Mouse (Mus musculus) kidney, postnatal 0 days (tissue): ENCODE results near the gene Cd6. TPM values are rescaled to one million over a fixed set of nuclear protein-coding genes. Genes with fewer than 3 reads are reported as not detected.

Experiments used
- ATAC-seq: fragments of 200-750 bp; cut with Nextera tagmentation; replicated peaks from 2 replicates; pipeline ENCODE4 v1.8.0; 2017; ENCODE audit warnings: low read depth, moderate number of reproducible peaks, moderate TSS enrichment, moderate library complexity; ENCODE audit not compliant: low FRiP score
- DNase-seq: peaks from one replicate; pipeline ENCODE4 v3.0.0-alpha.2; 2016; ENCODE audit warnings: low spot score
- H3K27ac ChIP-seq: fragments of 300-500 bp; sonication (generic); 2 replicates; pipeline ENCODE4 v1.5.1; 2014; ENCODE audit warnings: mild to moderate bottlenecking
- H3K27me3 ChIP-seq: fragments of 300-500 bp; sonication (generic); 2 replicates; pipeline ENCODE4 v1.6.1; 2014; ENCODE audit warnings: low read length, mixed read lengths; ENCODE audit not compliant: insufficient read depth
- H3K36me3 ChIP-seq: fragments of 300-500 bp; sonication (generic); 2 replicates; pipeline ENCODE4 v1.6.1; 2014; ENCODE audit warnings: low read length, mixed read lengths; ENCODE audit not compliant: insufficient read depth
- H3K4me1 ChIP-seq: fragments of 300-500 bp; sonication (generic); replicated peaks from 2 replicates; pipeline ENCODE4 v1.6.1; 2014; ENCODE audit warnings: antibody characterized with exemption, low read length, mixed read lengths; ENCODE audit not compliant: insufficient read depth
- H3K4me2 ChIP-seq: fragments of 300-500 bp; sonication (generic); 2 replicates; pipeline ENCODE4 v1.6.1; 2014; ENCODE audit warnings: mild to moderate bottlenecking, low read length, moderate library complexity, mixed read lengths
- H3K4me3 ChIP-seq: fragments of 300-500 bp; sonication (generic); replicated peaks from 2 replicates; pipeline ENCODE4 v1.5.1; 2014; ENCODE audit warnings: low read depth, low read length
- H3K9ac ChIP-seq: fragments of 300-500 bp; sonication (generic); 2 replicates; pipeline ENCODE4 v1.6.1; 2014; ENCODE audit warnings: low read depth, low read length
- H3K9me3 ChIP-seq: fragments of 300-500 bp; sonication (generic); replicated peaks from 2 replicates; pipeline ENCODE4 v1.6.1; 2016; ENCODE audit warnings: low read length, inconsistent platforms, mixed read lengths
- CTCF ChIP-seq: IDR thresholded peaks from 2 replicates; pipeline ENCODE4 v1.5.1; 2016; ENCODE audit warnings: antibody characterized with exemption, low read depth, mild to moderate bottlenecking, moderate library complexity
- WGBS: fragments of 180-500 bp; shearing (Covaris S2); extraction: QIAGEN DNeasy Blood & Tissue Kit; methylation state at CpG from one replicate; pipeline ENCODE4 v1.1.7; 2014; 5-methylcytosine and 5-hydroxymethylcytosine counted together
- polyA plus RNA-seq: library from polyadenylated mRNA; unstranded; fragments of >200 nt; fragmentation: Nextera tagmentation; extraction: Ambion mirVana; gene quantifications from 2 replicates; pipeline ENCODE4 v1.2.1, GENCODE M21; 2015

Cd6 gene
- polyA plus RNA-seq, 1 experiment from 2014 or later: not detected

DNA sequence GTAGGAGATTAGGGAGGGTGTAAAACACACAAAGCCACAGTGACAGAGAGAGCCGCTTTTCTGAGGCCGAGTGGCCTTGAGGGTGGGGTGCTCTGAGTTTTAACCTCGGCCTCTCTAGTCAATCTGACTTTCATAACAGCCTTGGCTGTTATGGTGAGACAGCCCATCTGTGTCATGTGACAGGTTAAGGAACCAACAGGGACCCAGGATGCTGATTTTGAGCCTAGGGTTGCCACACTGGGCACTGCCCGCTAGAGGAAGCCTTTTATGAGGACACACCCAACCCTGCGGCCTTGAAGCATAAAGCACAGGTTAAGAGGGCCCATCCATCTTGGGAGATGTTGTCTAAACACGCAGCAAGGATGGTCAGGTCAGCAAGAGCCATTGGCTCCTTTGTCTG lies 82.1 kb downstream of the Cd6 start:
- Histone ChIP-seq H3K4me3 (no peak overlapping the region), H3K27ac (no peak overlapping the region), H3K9ac (no peak overlapping the region), H3K4me2 (no peak overlapping the region), H3K27me3 (no peaks in the 10 kb centered on the region), H3K36me3 (no peaks in the 10 kb centered on the region), H3K9me3 (no peaks in the 10 kb centered on the region), H3K4me1 (no peaks in the 10 kb centered on the region)
- ATAC-seq: no peak
- no peak for DNase-seq
- no peak for TF ChIP-seq CTCF
- WGBS: 72% methylated on average over 6 of the region's 6 CpGs

- DNase-seq: no peak
Measured at GRCm38 (mm10) chr19:10747182-10747581, 82.7 kb downstream of the Cd6 start.

GRCm38 (mm10) chr19:10742565-10742964 lies 87.3 kb downstream of the Cd6 start:
- H3K36me3 ChIP-seq: no peaks in the 10 kb centered on the region
- H3K4me1 ChIP-seq: peaks cover 7% of the 10 kb centered on the region
- H3K27me3 ChIP-seq: no peaks in the 10 kb centered on the region
- H3K9ac ChIP-seq: no peak overlapping the region
- ATAC-seq (no peak), DNase-seq (no peak)
- H3K4me3 ChIP-seq: no peak overlapping the region
- no peak for TF ChIP-seq CTCF
- WGBS: 57% methylated on average over 3 of the region's 3 CpGs
- H3K9me3 ChIP-seq: no peaks in the 10 kb centered on the region
- no peak overlapping the region for H3K4me2 ChIP-seq
- no peak overlapping the region for H3K27ac ChIP-seq

More at GRCm38 (mm10) chr19:10747182-10747581, 82.7 kb downstream of the Cd6 start:
- no peaks in the 10 kb centered on the region for H3K36me3 ChIP-seq
- H3K9ac ChIP-seq: no peak overlapping the region
- H3K4me1 ChIP-seq: no peaks in the 10 kb centered on the region
- no peak overlapping the region for H3K4me2 ChIP-seq
- no peaks in the 10 kb centered on the region for H3K9me3 ChIP-seq
- H3K27me3 ChIP-seq: no peaks in the 10 kb centered on the region
- H3K27ac ChIP-seq: no peak overlapping the region
- H3K4me3 ChIP-seq: no peak overlapping the region
- no peak for TF ChIP-seq CTCF
- 78% methylated on average over 7 of the region's 7 CpGs for WGBS
- ATAC-seq: no peak

- WGBS: 72% methylated on average over 6 of the region's 6 CpGs
- ATAC-seq: no peak
- Histone ChIP-seq H3K4me1 (peaks cover 7% of the 10 kb centered on the region), H3K9me3 (no peaks in the 10 kb centered on the region), H3K27me3 (no peaks in the 10 kb centered on the region), H3K4me2 (no peak overlapping the region), H3K27ac (no peak overlapping the region), H3K36me3 (no peaks in the 10 kb centered on the region), H3K4me3 (no peak overlapping the region), H3K9ac (no peak overlapping the region)
- no peak for TF ChIP-seq CTCF
- DNase-seq: no peak
Measured at GRCm38 (mm10) chr19:10742145-10742544, 87.7 kb downstream of the Cd6 start.

- H3K4me2 ChIP-seq: no peak overlapping the region
Measured at GRCm38 (mm10) chr19:10740641-10741440, 89.0 kb downstream of the Cd6 start.

DNA sequence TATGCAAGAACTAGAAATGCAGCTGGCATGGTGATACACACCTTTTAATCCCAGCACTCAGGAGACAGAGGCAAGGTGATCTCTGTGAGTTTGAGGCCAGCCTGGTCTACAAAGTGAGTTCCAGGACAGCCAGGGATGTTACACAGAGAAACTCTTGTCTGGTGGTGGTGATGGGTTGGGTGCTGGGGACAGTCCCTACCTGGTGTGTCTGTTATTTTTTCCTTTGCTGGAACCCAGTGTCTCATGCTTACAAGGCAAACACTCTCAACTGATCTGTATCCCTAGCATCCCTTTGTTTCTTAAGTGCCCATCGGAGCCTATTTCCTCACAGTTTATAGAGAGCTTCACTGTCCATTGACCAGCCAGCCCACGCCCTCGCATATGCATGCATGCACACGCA lies 89.9 kb downstream of the Cd6 start:
- no peak for ATAC-seq
- Histone ChIP-seq H3K4me1 (peaks cover 7% of the 10 kb centered on the region), H3K27ac (no peak overlapping the region), H3K9me3 (no peaks in the 10 kb centered on the region), H3K36me3 (no peaks in the 10 kb centered on the region), H3K9ac (no peak overlapping the region), H3K4me3 (no peak overlapping the region), H3K4me2 (no peak overlapping the region), H3K27me3 (no peaks in the 10 kb centered on the region)
- TF ChIP-seq CTCF: no peak
- no peak for DNase-seq
- WGBS: 81% methylated on average over 4 of the region's 4 CpGs

More at GRCm38 (mm10) chr19:10740641-10741440, 89.0 kb downstream of the Cd6 start:
- peak; percentile 91 for ATAC-seq
- H3K9me3 ChIP-seq: no peaks in the 10 kb centered on the region
- WGBS: 40% methylated on average over 11 of the region's 11 CpGs
- H3K27me3 ChIP-seq: no peaks in the 10 kb centered on the region
- peak overlapping the region; percentile 68; the same call in 1 of the 2 replicates for H3K27ac ChIP-seq
- no peak overlapping the region for H3K4me3 ChIP-seq
- H3K9ac ChIP-seq: no peak overlapping the region
- DNase-seq: peak; percentile 45
- peaks cover 7% of the 10 kb centered on the region for H3K4me1 ChIP-seq
- no peaks in the 10 kb centered on the region for H3K36me3 ChIP-seq
- TF ChIP-seq CTCF: peak; percentile 17; the same call in 1 of the 2 replicates

Other genes starting within 250 kb of the Cd6 start
- gene Ddb1, start 224.7 kb downstream of the Cd6 start, polyA plus RNA-seq: 205 and 225 TPM in 2 replicates
- 42.2 and 54.4 TPM in 2 replicates for gene Tkfc, start 224.4 kb downstream of the Cd6 start, polyA plus RNA-seq
- gene Vwce, start 195.8 kb downstream of the Cd6 start, polyA plus RNA-seq: 2.7 and 3.0 TPM in 2 replicates
- gene Pga5, start 152.0 kb downstream of the Cd6 start, polyA plus RNA-seq: 0.43 and 0.70 TPM in 2 replicates
- 32.1 and 35.5 TPM in 2 replicates for gene Vps37c, start 141.3 kb downstream of the Cd6 start, polyA plus RNA-seq
- gene Cd5, start 91.1 kb downstream of the Cd6 start, polyA plus RNA-seq: 0.11 and 0.23 TPM in 2 replicates
- 0.83 and 0.93 TPM in 2 replicates for gene Slc15a3, start 9.7 kb upstream of the Cd6 start, polyA plus RNA-seq
- 43.5 and 45.0 TPM in 2 replicates for gene Tmem132a, start 39.9 kb upstream of the Cd6 start, polyA plus RNA-seq
- 87.0 and 89.6 TPM in 2 replicates for gene Tmem109, start 51.9 kb upstream of the Cd6 start, polyA plus RNA-seq
- gene Prpf19, start 65.2 kb upstream of the Cd6 start, polyA plus RNA-seq: 30.6 and 35.2 TPM in 2 replicates
- gene Zp1, start 90.6 kb upstream of the Cd6 start, polyA plus RNA-seq: not detected in 2 replicates
- not detected in 2 replicates for gene Ptgdr2, start 107.1 kb upstream of the Cd6 start, polyA plus RNA-seq
- 22.9 and 23.2 TPM in 2 replicates for gene Ccdc86, start 119.2 kb upstream of the Cd6 start, polyA plus RNA-seq
- 0.22 and 0.45 TPM in 2 replicates for gene Ms4a10, start 144.6 kb upstream of the Cd6 start, polyA plus RNA-seq
- not detected in 2 replicates for gene Ms4a15, start 163.2 kb upstream of the Cd6 start, polyA plus RNA-seq
- not detected in 2 replicates for gene Ms4a18, start 188.0 kb upstream of the Cd6 start, polyA plus RNA-seq